Mouse (Mus musculus): ENCODE results near the gene Zfp108.
A peak's percentile ranks its signal among the peaks of the same experiment; 100 is the strongest.

The Zfp108 gene

GRCm38 (mm10) chr7:24286916-24287315, 32.3 kb downstream of the Zfp108 start:
- no peak for DNase-seq

- DNase-seq, result no peak
Measured at GRCm38 (mm10) chr7:24287670-24288069, 33.1 kb downstream of the Zfp108 start.

GRCm38 (mm10) chr7:24288512-24288911, 33.9 kb downstream of the Zfp108 start:
- DNase-seq, result no peak

- DNase-seq, result no peak
Measured at GRCm38 (mm10) chr7:24290106-24290693, 35.6 kb downstream of the Zfp108 start.

- no peak for DNase-seq
Measured at GRCm38 (mm10) chr7:24291387-24292090, 36.9 kb downstream of the Zfp108 start.

GRCm38 (mm10) chr7:24293061-24293851, 38.7 kb downstream of the Zfp108 start:
- DNase-seq, result no peak

DNA sequence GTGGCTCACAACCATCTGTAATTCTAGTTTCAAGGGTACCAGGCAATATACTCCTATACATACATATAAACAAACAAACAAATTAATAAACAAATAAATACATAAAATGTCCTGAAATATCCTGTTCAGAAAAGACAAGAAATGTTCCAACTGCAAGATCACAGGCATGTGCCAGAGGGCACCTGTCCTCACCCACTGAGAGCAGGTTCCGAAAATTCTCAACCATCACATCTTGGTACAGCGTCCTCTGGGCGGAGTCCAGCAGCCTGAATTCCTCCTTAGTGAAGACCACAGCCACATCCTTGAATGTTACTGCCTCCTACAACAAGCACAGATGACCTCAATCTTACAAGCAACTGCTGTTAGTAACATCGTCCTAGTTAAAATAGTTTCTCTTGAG, 40.2 kb downstream of the Zfp108 start:
- no peak for DNase-seq

GRCm38 (mm10) chr7:24295376-24295775, 40.8 kb downstream of the Zfp108 start:
- DNase-seq, result no peak

GRCm38 (mm10) chr7:24296386-24296785, 41.8 kb downstream of the Zfp108 start:
- no peak for DNase-seq

DNA sequence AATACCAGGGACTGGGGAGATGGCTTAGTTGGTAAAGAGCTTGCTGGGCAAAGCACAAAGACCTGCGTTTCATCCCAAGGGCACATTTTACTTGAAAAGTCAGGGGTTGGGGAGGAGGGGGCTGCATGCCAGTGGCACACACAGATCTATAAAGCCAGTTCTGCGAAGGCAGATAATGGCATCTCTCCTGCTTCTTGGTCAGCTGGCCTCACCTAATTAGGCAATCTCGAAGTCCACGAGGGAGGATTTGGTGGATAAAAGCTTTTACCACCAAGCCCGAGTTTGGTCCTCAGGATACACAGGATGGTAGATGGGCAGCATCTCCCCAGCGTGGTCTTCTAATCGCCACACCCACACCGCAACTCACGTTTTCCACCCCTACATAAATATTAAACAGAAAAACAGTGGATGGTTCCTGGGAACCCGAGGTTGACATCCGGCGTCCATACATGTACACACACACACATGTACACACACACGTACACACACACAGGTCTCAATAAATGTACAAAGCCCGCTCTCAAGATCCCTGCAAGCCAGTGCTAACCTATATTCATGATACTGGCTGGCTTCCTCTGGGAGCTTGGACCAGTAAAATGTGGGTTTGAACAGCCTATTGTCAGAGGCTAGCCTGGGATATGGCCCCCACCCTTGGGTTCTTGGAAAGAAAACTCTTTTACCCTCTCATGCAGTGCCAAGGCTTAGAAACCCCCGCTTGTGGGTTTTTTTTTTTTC, 42.9 kb downstream of the Zfp108 start:
- no peak for DNase-seq

DNA sequence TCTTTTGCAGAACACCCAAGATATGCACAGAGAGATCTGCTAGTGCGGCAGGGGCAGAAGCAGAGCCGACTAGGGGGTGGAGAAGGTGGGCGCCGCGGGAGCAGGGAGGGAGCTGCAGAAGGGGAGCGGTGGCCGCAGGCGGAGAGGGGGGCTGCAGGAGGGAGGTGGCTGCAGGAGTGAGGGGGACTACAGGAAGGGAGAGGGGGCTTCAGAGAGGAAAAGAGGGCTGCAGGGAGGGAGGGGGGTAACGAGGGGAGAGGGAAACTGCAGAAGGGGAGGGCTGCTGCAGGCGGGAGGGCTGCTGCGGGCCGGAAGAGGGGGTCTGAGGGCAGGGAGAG, 44.0 kb downstream of the Zfp108 start:
- DNase-seq, result no peak

DNA sequence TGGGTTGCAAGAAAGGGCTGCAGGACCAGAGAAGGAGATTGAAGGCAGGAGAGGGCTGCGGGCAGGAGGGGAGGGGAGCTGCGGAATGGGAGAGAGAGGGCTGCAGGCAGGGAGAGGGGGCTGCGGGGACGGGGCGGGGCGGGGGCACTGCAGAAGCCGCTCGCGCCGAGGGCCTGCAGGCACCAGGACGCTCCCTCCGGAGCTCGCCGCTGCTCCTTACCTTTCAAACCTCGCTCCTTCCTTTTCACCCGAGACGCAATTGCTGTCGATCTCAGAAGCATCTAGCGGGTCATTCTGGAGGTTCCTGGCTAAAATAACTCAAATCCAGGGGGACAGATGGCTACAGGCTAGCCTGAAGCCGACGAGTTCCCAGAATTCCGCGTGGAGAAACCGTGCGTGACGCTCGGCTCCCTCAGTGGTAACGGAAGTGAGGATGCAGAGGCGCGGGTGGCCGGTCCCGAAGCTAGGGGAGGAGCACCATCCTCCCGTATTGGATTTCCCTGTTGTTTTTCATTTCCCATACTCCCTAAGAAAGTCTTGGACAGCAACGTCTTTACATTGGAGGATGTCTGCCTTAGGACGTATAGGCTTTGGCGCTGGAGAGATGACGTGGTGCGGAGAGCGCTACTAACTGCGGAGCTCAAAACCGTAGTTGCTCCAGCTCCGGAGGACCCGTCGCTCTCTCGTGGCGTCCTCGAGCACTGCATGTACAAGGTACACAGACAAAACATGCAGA, 44.5 kb downstream of the Zfp108 start:
- peak; percentile 78 for DNase-seq

GRCm38 (mm10) chr7:24299823-24300481, 45.4 kb downstream of the Zfp108 start:
- peak; percentile 17 for DNase-seq

DNA sequence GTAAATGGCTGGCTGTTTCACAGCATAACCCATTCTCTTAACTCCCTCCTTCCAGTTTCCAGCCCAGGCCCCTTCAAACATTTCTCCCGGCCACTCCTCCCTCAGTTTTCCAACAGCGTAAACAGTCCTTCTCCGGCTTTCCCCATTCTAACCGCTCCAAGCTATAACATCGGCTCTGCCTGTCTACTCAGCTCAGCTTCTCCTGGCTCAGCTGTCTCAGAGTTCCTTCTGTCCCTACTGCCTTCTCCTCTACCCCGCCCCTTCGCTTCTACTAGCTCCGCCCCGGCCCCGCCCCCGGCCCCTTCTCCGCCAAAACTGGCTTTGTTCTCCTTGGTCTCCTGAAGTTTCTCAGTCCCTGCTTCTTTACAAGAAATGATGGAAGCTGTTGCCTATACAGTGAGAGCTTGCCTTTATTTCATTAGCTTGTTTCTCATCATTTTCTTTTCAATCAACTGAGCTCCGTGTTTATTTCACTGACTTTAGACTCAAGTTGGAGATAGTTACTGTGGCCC, 46.2 kb downstream of the Zfp108 start, which contains the start of gene Zfp61:
Gene Zfp61 (minus strand): TSS at position 462 of the 512 bp plus-strand sequence.
- peak; percentile 23 for DNase-seq
